Mouse (Mus musculus): ENCODE results near the gene Gucd1. TPM values are rescaled to one million over a fixed set of nuclear protein-coding genes. Genes with fewer than 3 reads are reported as not detected.

Gucd1 gene
- polyA plus RNA-seq, 1 experiment from 2014 or later = 19.7 TPM

- CTCF ChIA-PET = interaction anchor here (2.6 kb wide), 1 partner anchor 15 kb away, joined by 8 read pairs; no protein-coding TSS in a partner anchor
- DNase-seq (ENCODE audit: low read depth, low spot score) (no peak), ATAC-seq (no peak)
- TF ChIP-seq CTCF (IDR thresholded peaks at IDR 0.05) = no peak
- in situ Hi-C loops (cut with MboI; ENCODE audit: low pct_unique_long_range_greater_than_20kb) = loop anchor here (10.0 kb wide), 1 partner anchor 170 kb away; no protein-coding TSS in a partner anchor
- peaks cover 12% of the 10 kb centered on the region for H3K27me3 ChIP-seq
- POLR2A ChIA-PET = no interaction called here
These were observed 203.4 kb downstream of the Gucd1 start for GRCm38 (mm10) chr10:75314190-75314980.

GRCm38 (mm10) chr10:75312361-75312760 lies 205.4 kb downstream of the Gucd1 start:
- peaks cover 5% of the 10 kb centered on the region for H3K27me3 ChIP-seq
- TF ChIP-seq CTCF (IDR thresholded peaks at IDR 0.05) = no peak
- ChIA-PET POLR2A (no interaction called here), CTCF (interaction anchor here (2.6 kb wide), 1 partner anchor 13 kb away, joined by 8 read pairs; no protein-coding TSS in a partner anchor)
- DNase-seq (ENCODE audit: low read depth, low spot score) = no peak
- in situ Hi-C loops (cut with MboI; ENCODE audit: low pct_unique_long_range_greater_than_20kb) = loop anchor here (10.0 kb wide), 1 partner anchor 172 kb away; no protein-coding TSS in a partner anchor
- ATAC-seq = no peak

- CTCF ChIA-PET = no interaction called here
- no peaks in the 10 kb centered on the region for H3K27me3 ChIP-seq
- DNase-seq (ENCODE audit: low read depth, low spot score) (no peak), ATAC-seq (no peak)
- TF ChIP-seq CTCF (IDR thresholded peaks at IDR 0.05) = no peak
- POLR2A ChIA-PET = no interaction called here
- in situ Hi-C loops (cut with MboI; ENCODE audit: low pct_unique_long_range_greater_than_20kb) = no loop called here
These were observed 210.6 kb downstream of the Gucd1 start for GRCm38 (mm10) chr10:75307130-75307529.

- in situ Hi-C loops (cut with MboI; ENCODE audit: low pct_unique_long_range_greater_than_20kb) = no loop called here
- CTCF ChIA-PET = interaction anchor here (0.6 to 2.1 kb wide), 4 partner anchors 10 to 86 kb away, joined by 3 to 5 read pairs (median 4); no protein-coding TSS in a partner anchor
- ATAC-seq = no peak
- no peak for TF ChIP-seq CTCF (IDR thresholded peaks at IDR 0.05)
- POLR2A ChIA-PET = interaction anchor here (1.5 kb wide), 1 partner anchor 10 kb away, joined by 5 read pairs; no protein-coding TSS in a partner anchor
- no peak for DNase-seq (ENCODE audit: low read depth, low spot score)
- no peaks in the 10 kb centered on the region for H3K27me3 ChIP-seq
These were observed 213.4 kb downstream of the Gucd1 start for GRCm38 (mm10) chr10:75304413-75304812.

- ATAC-seq (no peak), DNase-seq (ENCODE audit: low read depth, low spot score) (no peak)
- in situ Hi-C loops (cut with MboI; ENCODE audit: low pct_unique_long_range_greater_than_20kb) = no loop called here
- TF ChIP-seq CTCF (IDR thresholded peaks at IDR 0.05) = no peak
- ChIA-PET POLR2A (interaction anchor here (1.5 kb wide), 1 partner anchor 10 kb away, joined by 5 read pairs; no protein-coding TSS in a partner anchor), CTCF (interaction anchor here (0.6 to 2.1 kb wide), 4 partner anchors 9 to 87 kb away, joined by 3 to 5 read pairs (median 4); no protein-coding TSS in a partner anchor)
- H3K27me3 ChIP-seq = no peaks in the 10 kb centered on the region
These were observed 213.7 kb downstream of the Gucd1 start for GRCm38 (mm10) chr10:75304049-75304405.

GRCm38 (mm10) chr10:75303324-75304048 lies 214.3 kb downstream of the Gucd1 start:
- ChIA-PET CTCF (interaction anchor here (0.6 to 2.1 kb wide), 6 partner anchors 9 to 137 kb away, joined by 3 to 5 read pairs (median 4); no protein-coding TSS in a partner anchor), POLR2A (interaction anchor here (1.0 to 1.5 kb wide), 2 partner anchors 9 to 10 kb away, joined by 3 to 5 read pairs; no protein-coding TSS in a partner anchor)
- no peak for TF ChIP-seq CTCF (IDR thresholded peaks at IDR 0.05)
- no peaks in the 10 kb centered on the region for H3K27me3 ChIP-seq
- ATAC-seq = no peak
- no peak for DNase-seq (ENCODE audit: low read depth, low spot score)
- in situ Hi-C loops (cut with MboI; ENCODE audit: low pct_unique_long_range_greater_than_20kb) = no loop called here

- DNase-seq (ENCODE audit: low read depth, low spot score) (no peak), ATAC-seq (no peak)
- in situ Hi-C loops (cut with MboI; ENCODE audit: low pct_unique_long_range_greater_than_20kb) = no loop called here
- POLR2A ChIA-PET = interaction anchor here (1.0 kb wide), 1 partner anchor 9 kb away, joined by 3 read pairs; no protein-coding TSS in a partner anchor
- no peak for TF ChIP-seq CTCF (IDR thresholded peaks at IDR 0.05)
- CTCF ChIA-PET = interaction anchor here (1.1 to 2.1 kb wide), 3 partner anchors 18 to 138 kb away, joined by 3 to 4 read pairs (median 4); no protein-coding TSS in a partner anchor
- H3K27me3 ChIP-seq = no peaks in the 10 kb centered on the region
These were observed 215.2 kb downstream of the Gucd1 start for GRCm38 (mm10) chr10:75302536-75302935.

- in situ Hi-C loops (cut with MboI; ENCODE audit: low pct_unique_long_range_greater_than_20kb) = no loop called here
- ATAC-seq (no peak), DNase-seq (ENCODE audit: low read depth, low spot score) (no peak)
- ChIA-PET POLR2A (no interaction called here), CTCF (no interaction called here)
- TF ChIP-seq CTCF (IDR thresholded peaks at IDR 0.05) = no peak
- no peaks in the 10 kb centered on the region for H3K27me3 ChIP-seq
These were observed 215.8 kb downstream of the Gucd1 start for GRCm38 (mm10) chr10:75301937-75302336.

- ChIA-PET POLR2A (interaction anchor here (1.3 kb wide), 1 partner anchor 8 kb away, joined by 3 read pairs; no protein-coding TSS in a partner anchor), CTCF (no interaction called here)
- in situ Hi-C loops (cut with MboI; ENCODE audit: low pct_unique_long_range_greater_than_20kb) = no loop called here
- DNase-seq (ENCODE audit: low read depth, low spot score) (no peak), ATAC-seq (no peak)
- no peaks in the 10 kb centered on the region for H3K27me3 ChIP-seq
- no peak for TF ChIP-seq CTCF (IDR thresholded peaks at IDR 0.05)
These were observed 216.5 kb downstream of the Gucd1 start for GRCm38 (mm10) chr10:75301195-75301806.

Other genes with a start within 250 kb of the Gucd1 start
- 0.83 TPM for gene Adora2a, start 201.1 kb downstream of the Gucd1 start, polyA plus RNA-seq (2021)
- not detected for gene Upb1, start 116.9 kb downstream of the Gucd1 start, polyA plus RNA-seq (2021)
- 203 TPM for gene Snrpd3, start 421 bp downstream of the Gucd1 start, polyA plus RNA-seq (2021)
- 2.0 TPM for gene Lrrc75b, start 42.4 kb upstream of the Gucd1 start, polyA plus RNA-seq (2021)
- gene Ggt1, start 43.6 kb upstream of the Gucd1 start, polyA plus RNA-seq (2021) = 2.1 TPM
- gene Ggt5, start 71.4 kb upstream of the Gucd1 start, polyA plus RNA-seq (2021) = not detected
- 0.15 TPM for gene Susd2, start 126.0 kb upstream of the Gucd1 start, polyA plus RNA-seq (2021)
- gene Cabin1, start 246.4 kb upstream of the Gucd1 start, polyA plus RNA-seq (2021) = 40.7 TPM

All from Patski (cell line).